Mouse (Mus musculus): ENCODE data around the gene Pfkp. TPM values are rescaled to one million over a fixed set of nuclear protein-coding genes. Genes with fewer than 3 reads are reported as not detected.
A peak's percentile ranks its signal among the peaks of the same experiment; 100 is the strongest.

The Pfkp gene
- total RNA-seq, 1 experiment from 2014 or later: 50.8 TPM

DNA sequence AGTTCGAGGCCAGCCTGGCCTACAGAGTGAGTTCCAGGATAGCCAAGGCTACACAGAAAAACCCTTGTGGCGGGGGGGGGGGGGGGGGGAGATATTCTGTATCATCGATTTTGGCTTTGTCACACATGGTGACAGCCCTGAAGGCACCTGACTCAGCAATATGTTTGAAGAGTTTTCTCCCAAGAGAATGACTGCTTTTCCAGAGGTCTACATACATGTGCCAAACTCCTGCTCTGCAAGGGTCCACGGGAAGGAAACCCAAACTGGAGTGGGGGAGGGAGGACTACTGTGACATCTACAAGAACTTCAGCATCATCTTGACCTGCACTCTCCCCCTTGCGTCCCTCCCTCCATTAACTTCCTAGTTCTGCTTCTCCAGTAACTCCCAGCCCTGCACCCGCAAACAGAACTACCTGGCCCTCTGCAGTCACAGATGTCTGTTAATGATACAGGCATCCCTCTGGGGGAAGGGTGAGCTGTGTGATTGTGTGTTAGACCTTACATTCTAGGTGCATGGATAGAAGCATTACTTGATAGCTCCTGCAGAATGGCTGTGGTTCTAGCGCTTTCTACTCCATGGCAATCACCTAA, 10.9 kb downstream of the Pfkp start:
- DNase-seq: no peak

GRCm38 (mm10) chr13:6636976-6637375, 11.6 kb downstream of the Pfkp start:
- DNase-seq: no peak

- peak; percentile 39 for DNase-seq
Measured at GRCm38 (mm10) chr13:6636520-6636919, 12.1 kb downstream of the Pfkp start.

- no peak for DNase-seq
Measured at GRCm38 (mm10) chr13:6635138-6636076, 13.2 kb downstream of the Pfkp start.

GRCm38 (mm10) chr13:6634063-6634462, 14.5 kb downstream of the Pfkp start:
- peak; percentile 26 for DNase-seq

- no peak for DNase-seq
Measured at GRCm38 (mm10) chr13:6633524-6633923, 15.1 kb downstream of the Pfkp start.

DNA sequence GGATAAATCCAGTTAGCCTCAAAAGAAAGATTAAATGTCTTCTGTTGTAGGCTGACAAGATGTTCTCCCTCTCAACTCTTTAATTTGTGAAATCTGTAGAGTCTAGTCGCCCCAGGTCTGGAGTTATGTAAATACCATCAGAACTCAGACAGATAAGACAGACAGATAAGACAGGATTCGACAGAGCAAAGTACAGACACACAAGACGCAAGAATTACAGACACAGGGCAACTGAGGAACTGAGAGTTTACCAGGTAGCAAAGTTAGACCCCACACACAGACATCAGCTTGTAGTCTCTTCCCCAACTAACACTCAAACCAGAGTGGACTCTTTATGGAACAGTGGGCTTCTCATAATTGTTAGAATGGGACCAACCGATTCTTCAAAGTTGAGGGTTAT, 15.6 kb downstream of the Pfkp start:
- DNase-seq: no peak

GRCm38 (mm10) chr13:6632513-6632912, 16.1 kb downstream of the Pfkp start:
- no peak for DNase-seq

- peak; percentile 56 for DNase-seq
Measured at GRCm38 (mm10) chr13:6631772-6632510, 16.6 kb downstream of the Pfkp start.

DNA sequence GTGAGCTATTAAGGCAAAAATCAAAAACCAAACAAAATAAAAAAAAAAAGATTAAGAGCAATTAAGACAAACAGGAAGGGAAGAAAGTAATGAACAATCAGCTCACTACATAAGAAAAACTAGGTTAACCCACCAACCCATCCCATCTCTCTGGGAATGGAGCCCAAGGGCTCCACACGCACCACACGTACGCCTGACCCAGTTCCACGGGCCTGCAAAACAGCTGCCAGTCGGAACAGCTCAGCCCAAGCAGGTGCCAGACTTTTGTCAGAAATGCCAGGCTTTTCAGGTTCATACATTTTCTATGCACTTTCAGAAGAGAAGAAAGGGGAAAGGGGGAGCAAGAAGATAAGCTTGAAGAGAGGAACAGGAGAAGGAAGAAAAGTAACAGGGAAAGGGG, 17.9 kb downstream of the Pfkp start:
- no peak for DNase-seq

DNA sequence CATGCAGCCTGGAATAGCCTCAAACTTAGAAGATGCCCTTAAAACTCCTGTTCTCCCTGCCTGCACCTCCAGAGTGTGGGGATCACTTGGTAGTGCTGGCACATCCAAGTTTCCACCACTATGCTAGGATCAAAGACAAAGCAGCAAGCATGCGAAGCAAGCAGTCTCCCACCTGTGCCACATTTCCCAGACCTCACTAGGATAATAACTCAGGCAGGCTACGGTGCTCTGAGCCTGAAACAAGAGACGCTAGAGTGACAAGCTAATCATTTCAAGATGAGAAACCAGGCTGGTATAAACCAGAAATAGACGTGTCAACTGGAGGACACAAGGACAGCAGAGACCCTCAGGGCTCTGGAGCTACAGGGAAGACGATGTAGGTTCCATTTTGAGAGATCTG, 18.6 kb downstream of the Pfkp start:
- no peak for DNase-seq

DNA sequence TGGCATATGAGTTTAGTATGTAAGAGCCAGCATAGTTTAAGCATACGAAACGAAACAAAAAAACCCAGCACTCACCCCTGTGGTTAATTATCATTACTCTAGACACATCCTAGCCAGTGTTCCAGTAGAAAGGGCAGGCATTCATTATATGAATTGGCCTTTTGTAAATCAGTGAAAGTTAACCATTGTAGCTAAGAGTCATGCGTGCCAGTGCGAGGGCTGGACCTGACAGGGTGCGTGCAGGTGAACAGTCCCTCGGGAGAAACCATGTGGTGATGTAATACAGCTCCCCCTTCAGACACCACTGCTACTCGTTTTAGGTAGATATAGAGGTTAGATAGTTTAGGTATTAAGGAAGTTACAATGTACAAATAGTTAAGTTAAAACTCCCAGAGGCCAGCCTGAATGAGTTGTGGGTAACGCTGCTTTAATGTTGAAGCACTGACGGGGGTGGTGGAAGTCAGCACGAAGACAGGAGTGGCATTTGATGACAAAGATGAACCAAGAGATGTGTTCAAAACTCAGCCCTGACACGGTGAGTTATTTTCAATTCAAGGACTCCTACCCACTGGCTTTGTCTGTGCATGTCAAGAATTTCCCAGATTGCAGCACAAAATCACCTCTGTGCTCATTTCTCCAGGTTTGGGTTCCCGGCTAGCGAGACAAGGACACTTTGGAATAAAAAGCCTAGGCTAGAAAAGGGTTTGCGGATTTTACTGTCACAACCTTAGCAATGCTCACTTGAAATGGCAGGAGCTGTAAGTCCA, 19.4 kb downstream of the Pfkp start:
- DNase-seq: no peak

DNA sequence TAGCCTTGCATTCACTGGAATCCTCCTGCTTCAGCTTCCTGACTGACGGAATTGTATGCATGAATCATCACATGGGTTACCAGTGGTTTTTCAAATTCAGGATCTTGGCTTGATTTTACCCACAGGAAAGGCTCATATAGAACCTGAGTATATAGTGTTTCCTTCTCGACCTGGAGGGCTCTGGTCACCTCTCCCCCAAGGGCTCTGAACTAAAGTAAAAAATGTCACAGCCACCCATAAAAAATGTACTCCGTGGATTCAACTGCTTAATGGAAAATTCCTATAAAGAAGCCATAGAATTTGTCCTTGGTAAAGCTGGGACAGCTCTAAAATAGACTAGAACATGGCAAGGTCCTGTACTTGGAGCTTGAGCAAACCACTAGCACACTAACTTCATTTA, 20.3 kb downstream of the Pfkp start:
- DNase-seq: no peak

DNA sequence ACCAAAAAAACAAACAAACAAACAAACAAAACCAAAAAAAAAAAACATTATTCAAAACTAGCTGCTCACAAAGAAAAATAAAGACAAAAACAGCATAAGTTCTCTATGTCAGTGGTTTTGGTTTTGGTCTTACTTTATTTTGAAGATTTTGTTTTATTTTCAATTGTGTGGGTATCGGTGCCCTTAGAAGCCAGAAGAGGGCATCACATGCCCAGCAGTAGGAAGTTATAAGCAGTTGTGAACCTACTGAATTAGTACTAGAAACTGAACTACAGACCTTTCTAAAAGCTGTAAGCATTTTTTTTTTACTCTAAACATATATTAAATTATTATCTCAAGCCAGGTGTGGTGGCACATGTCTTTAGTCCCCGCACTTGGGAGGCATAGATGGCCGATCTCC, 21.2 kb downstream of the Pfkp start:
- DNase-seq: no peak

DNA sequence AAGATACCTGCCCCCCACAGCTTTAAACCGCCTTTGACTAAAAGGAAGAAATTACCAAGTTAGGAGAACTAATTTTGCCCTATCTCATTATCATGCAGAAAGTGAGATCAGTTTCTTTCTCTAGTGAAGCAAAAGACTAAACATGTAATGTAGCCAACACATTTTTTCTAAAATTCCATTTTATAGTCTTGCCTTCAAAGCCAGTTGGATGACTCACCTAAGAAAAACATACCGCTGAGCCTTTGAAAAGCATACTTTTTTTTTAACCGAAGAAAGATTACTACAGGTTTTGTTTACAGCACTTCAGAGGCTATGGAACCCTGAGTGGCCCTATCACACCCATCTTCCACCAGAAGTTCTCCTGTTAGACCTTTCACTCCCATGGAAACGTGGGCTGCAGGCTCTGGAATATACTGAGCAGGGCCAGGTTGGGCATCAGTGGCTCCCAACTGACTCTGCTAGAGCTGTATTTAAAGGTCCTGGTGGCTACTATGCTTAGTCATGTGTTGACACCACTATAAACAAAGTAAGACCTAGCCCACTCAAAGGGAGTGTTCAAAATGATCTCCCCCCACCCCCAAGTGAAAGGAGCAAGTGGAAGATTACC, 22.0 kb downstream of the Pfkp start:
- no peak for DNase-seq

DNA sequence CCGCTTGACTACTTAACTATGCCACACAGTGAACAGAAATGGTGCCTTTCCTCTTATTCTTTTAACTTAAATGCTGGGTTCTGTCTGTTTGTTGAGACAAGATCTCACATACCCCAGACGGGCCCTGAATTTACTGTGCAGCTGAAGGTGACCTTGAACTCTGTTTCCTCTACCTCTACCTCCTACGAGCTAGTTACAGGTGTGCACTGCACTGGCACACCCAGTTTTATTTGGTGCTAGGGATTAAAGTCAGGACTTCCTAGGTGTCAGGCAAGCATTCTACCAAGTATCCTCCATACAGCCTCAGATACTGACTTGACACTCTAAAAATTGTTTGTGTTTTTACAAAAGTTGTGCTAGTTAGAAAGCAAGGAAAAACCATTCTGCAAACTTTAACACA, 22.6 kb downstream of the Pfkp start:
- DNase-seq: no peak

GRCm38 (mm10) chr13:6624604-6625003, 24.0 kb downstream of the Pfkp start:
- no peak for DNase-seq

- DNase-seq: no peak
Measured at GRCm38 (mm10) chr13:6624121-6624520, 24.5 kb downstream of the Pfkp start.

DNA sequence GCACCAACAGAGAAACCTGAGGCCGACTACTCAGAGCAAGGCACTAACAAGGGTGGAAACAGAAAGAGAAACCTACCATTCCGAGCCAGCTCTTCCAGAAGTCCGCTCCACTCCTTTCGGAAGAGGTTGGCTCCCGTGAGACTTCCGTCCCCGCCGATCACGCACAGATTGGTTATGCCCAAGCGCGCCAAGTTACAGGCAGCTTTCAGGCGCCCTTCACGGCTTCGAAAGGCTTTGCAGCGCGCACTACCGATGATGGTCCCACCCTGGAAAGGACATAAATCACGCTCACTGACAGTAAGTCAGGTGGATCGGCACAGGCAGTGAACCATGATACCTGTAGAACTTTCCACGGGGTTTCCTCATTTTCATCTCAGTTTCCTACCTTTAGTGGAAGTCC, 26.7 kb downstream of the Pfkp start:
- DNase-seq: no peak

DNA sequence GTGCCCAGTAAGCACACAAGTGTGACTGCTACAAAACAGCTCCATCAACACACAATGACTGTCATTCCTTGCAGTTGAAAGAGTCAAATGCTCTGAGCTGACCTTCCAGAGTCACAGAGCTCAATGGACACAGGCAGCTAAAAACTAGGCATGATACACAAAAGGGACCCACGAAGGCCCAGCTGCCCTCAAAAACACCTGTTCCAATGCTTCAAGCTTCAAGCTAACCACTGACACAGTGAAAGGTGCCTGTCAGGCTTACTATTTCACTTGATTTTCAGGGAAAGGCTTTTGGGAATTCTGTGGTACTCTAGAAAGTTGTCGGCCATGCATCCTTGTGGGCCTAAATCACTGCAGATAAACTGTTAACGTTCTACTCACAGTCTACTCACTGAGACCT, 28.3 kb downstream of the Pfkp start:
- DNase-seq: no peak

DNA sequence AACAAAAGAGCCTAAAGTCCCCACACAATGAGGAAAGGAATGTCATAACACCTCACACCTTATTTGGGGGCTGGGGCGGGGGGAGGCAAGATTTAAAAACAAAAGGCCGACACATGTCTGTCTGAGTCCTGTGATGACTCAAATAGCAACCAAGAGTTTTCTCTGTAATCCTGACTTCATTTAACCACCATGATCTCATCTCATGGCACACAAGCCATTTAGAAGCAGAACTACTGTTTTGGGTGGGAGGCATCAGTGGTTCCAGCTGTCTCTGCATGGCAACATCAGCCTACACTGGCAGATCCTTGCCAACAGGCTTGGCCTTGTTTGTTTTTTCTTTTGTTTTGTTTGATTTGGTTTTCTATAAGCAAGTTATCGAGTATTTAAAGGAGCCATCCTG, 29.9 kb downstream of the Pfkp start:
- no peak for DNase-seq

Data from adrenal gland, postnatal 14 days (tissue).